Mouse (Mus musculus) lung, embryonic 15.5 days (tissue): ENCODE data around the gene Kxd1. TPM values are rescaled to one million over a fixed set of nuclear protein-coding genes. Genes with fewer than 3 reads are reported as not detected.

Experiments used
- ATAC-seq: fragments of 200-750 bp; cut with Nextera tagmentation; 2 replicates; pipeline ENCODE4 v1.8.0; 2017; ENCODE audit warnings: moderate number of reproducible peaks, borderline replicate concordance; ENCODE audit not compliant: low FRiP score, low TSS enrichment; ENCODE audit errors: extremely low read depth
- H3K27ac ChIP-seq: fragments of 300-500 bp; sonication (generic); 2 replicates; pipeline ENCODE4 v1.5.1; 2015; ENCODE audit warnings: moderate library complexity, mild to moderate bottlenecking, inconsistent platforms
- H3K27me3 ChIP-seq: fragments of 300-500 bp; sonication (generic); 2 replicates; pipeline ENCODE4 v1.6.1; 2015; ENCODE audit warnings: inconsistent platforms
- H3K36me3 ChIP-seq: fragments of 300-500 bp; sonication (generic); 2 replicates; pipeline ENCODE4 v1.6.1; 2015; ENCODE audit warnings: inconsistent platforms
- H3K4me1 ChIP-seq: fragments of 300-500 bp; sonication (generic); 2 replicates; pipeline ENCODE4 v1.6.1; 2015; ENCODE audit warnings: inconsistent platforms
- H3K4me2 ChIP-seq: fragments of 300-500 bp; sonication (generic); 2 replicates; pipeline ENCODE4 v1.6.1; 2015; ENCODE audit warnings: inconsistent platforms, mild to moderate bottlenecking, moderate library complexity
- H3K4me3 ChIP-seq: fragments of 300-500 bp; sonication (generic); 2 replicates; pipeline ENCODE4 v1.5.1; 2015; ENCODE audit warnings: mild to moderate bottlenecking, inconsistent platforms
- H3K9ac ChIP-seq: fragments of 300-500 bp; sonication (generic); 2 replicates; pipeline ENCODE4 v1.6.1; 2015; ENCODE audit warnings: inconsistent platforms
- H3K9me3 ChIP-seq: fragments of 300-500 bp; sonication (generic); 2 replicates; pipeline ENCODE4 v1.6.1; 2016; ENCODE audit warnings: inconsistent platforms
- WGBS: fragments of 180-500 bp; shearing (Covaris S2); methylation state at CpG from one replicate; pipeline ENCODE4 v1.1.7; 2015; 5-methylcytosine and 5-hydroxymethylcytosine counted together
- polyA plus RNA-seq: library from polyadenylated mRNA; unstranded; fragments of >200 nt; fragmentation: Nextera tagmentation; extraction: Ambion mirVana; gene quantifications from 2 replicates; pipeline ENCODE4 v1.2.1, GENCODE M21; 2015

Kxd1 gene
- polyA plus RNA-seq, 1 experiment from 2014 or later, result 54.4 TPM

DNA sequence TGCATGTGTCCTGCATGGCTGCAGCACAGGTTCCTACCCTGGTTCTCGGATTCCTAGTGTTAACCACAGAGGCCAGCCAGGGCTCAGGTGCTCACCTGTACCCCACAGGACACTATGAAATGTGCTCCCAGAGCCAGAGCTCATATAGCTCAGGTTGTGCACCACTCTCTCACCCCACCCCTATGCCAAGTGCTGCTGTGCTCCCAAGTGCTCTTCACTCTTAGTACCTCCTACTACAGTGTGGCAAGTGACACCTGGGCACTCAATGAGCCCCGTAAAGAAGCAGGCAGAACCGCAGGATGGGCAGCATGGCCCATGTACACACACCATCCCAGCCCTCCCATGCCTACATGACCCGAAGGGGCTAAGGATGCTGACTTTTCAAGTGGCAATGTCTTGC is 59.0 kb downstream of the Kxd1 start:
- peak; percentile 47 for ATAC-seq
- peak overlapping the region; percentile 43; the same call in 1 of the 2 replicates for H3K27ac ChIP-seq
- peaks cover 42% of the 10 kb centered on the region for H3K4me1 ChIP-seq
- 62% methylated on average over 4 of the region's 4 CpGs for WGBS
- H3K27me3 ChIP-seq, result no peaks in the 10 kb centered on the region
- peaks cover 6% of the 10 kb centered on the region; the same call in 1 of the 2 replicates for H3K36me3 ChIP-seq
- H3K9me3 ChIP-seq, result no peaks in the 10 kb centered on the region
- H3K9ac ChIP-seq, result no peak overlapping the region
- no peak overlapping the region for H3K4me3 ChIP-seq
- no peak overlapping the region for H3K4me2 ChIP-seq

DNA sequence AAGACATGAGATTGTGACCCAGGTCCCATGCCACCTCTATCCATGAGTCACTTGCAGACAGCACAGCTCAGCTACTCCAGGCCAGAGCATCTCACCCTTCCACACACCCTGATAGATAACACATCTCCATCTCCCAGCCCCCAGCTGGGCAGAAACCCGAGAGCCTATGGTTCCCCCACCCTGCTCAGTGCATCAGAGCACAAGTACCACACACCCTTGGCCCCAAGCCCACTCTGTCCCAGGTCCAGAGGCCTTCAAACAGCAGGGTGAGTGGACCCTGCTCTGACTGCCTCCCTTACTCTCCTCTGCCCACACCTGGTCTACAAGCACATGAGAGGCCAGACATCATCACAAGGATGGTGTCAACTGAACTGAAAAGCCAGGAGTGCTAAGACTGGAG is 59.8 kb downstream of the Kxd1 start:
- 43% methylated on average over 1 of the region's 1 CpGs for WGBS
- Histone ChIP-seq H3K9me3 (no peaks in the 10 kb centered on the region), H3K4me2 (no peak overlapping the region), H3K27me3 (no peaks in the 10 kb centered on the region), H3K36me3 (peaks cover 6% of the 10 kb centered on the region; the same call in 1 of the 2 replicates), H3K9ac (no peak overlapping the region), H3K4me3 (no peak overlapping the region), H3K4me1 (peaks cover 42% of the 10 kb centered on the region), H3K27ac (no peak overlapping the region)
- ATAC-seq, result no peak

DNA sequence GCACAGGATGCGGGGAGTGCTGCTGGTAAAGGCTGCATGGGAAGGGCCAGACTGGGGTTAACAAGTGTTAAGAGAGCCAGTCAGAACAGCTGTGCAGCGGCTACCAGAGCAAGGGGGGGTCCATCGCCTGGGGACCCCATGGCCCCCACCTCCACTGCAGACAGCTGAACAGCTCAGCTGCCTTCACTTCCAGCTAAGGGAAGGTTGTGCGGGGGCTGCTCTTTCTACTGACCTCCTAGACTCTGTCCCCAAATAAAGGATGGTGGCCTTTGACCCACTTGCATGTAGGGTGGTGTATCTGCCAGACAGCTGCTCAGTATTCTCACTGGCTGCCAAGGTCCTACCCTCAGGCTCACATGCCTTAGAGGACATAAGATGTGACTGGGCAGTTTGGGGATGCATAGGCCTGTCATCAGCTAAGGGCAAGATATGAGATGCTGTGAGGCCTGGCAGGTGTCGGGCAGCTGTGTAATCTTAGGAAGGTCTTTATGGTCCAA is 60.5 kb downstream of the Kxd1 start:
- Histone ChIP-seq H3K27ac (no peak overlapping the region), H3K9me3 (no peaks in the 10 kb centered on the region), H3K4me2 (no peak overlapping the region), H3K4me1 (peaks cover 42% of the 10 kb centered on the region), H3K27me3 (no peaks in the 10 kb centered on the region), H3K36me3 (peaks cover 6% of the 10 kb centered on the region; the same call in 1 of the 2 replicates), H3K4me3 (no peak overlapping the region), H3K9ac (no peak overlapping the region)
- WGBS, result 73% methylated on average over 5 of the region's 5 CpGs
- ATAC-seq, result no peak

DNA sequence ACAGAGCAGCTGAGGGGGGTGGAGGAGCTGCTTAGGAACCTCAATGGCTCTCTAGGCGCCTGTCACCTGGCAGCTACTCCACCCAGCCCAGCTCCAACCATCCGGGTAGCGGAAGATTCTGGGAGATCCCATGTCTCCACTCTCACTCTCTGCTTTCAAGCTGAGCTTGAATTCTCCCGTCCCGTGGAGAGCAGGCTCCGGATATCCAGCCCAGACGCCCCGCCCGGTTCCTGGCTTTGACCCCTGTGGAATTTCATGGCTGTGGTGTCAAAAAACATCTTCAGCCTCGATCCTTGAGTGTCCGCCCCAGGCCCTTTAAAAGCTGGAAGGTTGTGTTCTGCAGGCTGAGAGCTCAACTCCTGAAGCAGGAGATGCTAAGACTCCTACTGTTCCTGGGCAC is 61.0 kb downstream of the Kxd1 start:
- Histone ChIP-seq H3K4me2 (no peak overlapping the region), H3K4me1 (peaks cover 42% of the 10 kb centered on the region), H3K4me3 (no peak overlapping the region), H3K36me3 (peaks cover 6% of the 10 kb centered on the region; the same call in 1 of the 2 replicates), H3K9ac (no peak overlapping the region), H3K9me3 (no peaks in the 10 kb centered on the region), H3K27me3 (no peaks in the 10 kb centered on the region), H3K27ac (no peak overlapping the region)
- 40% methylated on average over 11 of the region's 11 CpGs for WGBS
- no peak for ATAC-seq

DNA sequence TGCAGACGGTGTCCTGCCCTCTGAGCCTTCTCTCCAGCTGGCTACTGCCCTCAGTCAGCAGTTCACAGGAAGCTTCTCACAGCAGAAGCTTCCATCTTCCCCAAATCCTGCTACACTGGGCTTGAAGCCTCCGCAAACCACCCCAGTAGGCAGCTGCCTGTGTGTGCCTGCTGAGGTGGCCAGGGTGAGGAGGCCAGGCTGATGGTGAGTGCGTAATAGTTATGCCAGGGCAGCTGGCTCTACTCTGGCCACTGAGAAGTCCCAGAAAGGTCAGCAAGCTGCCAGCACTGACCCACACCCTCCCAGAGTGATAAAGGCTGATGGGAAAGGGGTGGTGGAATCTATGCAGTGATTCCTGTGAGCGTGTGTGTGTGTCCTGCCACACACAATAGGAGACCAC is 61.5 kb downstream of the Kxd1 start:
- peaks cover 6% of the 10 kb centered on the region; the same call in 1 of the 2 replicates for H3K36me3 ChIP-seq
- H3K4me3 ChIP-seq, result no peak overlapping the region
- H3K4me2 ChIP-seq, result no peak overlapping the region
- 77% methylated on average over 4 of the region's 4 CpGs for WGBS
- no peak for ATAC-seq
- no peaks in the 10 kb centered on the region for H3K9me3 ChIP-seq
- no peaks in the 10 kb centered on the region for H3K27me3 ChIP-seq
- no peak overlapping the region for H3K27ac ChIP-seq
- H3K9ac ChIP-seq, result no peak overlapping the region
- H3K4me1 ChIP-seq, result peaks cover 42% of the 10 kb centered on the region

DNA sequence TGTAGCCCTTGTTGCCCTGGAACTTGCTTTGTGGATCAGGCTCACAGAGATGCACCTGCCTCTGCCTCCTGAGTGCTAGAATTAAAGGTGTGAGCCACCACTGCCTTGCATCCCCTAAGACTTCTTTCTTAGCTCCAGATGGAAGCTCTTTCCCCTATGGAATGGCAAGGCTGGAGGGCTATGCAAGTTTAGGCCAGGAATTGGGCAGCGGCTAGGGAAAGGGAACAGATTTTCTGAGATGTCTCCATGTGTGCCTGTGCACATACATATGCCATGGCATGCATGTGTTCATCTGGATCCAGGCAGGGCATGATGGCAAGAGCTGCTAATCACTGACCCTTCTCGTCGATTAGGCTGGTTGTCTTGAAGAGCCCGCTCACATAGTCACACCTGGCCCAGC is 62.1 kb downstream of the Kxd1 start:
- Histone ChIP-seq H3K4me2 (no peak overlapping the region), H3K27me3 (no peaks in the 10 kb centered on the region), H3K36me3 (peaks cover 6% of the 10 kb centered on the region; the same call in 1 of the 2 replicates), H3K4me3 (no peak overlapping the region), H3K4me1 (peaks cover 42% of the 10 kb centered on the region), H3K9me3 (no peaks in the 10 kb centered on the region), H3K9ac (no peak overlapping the region), H3K27ac (no peak overlapping the region)
- 93% methylated on average over 4 of the region's 4 CpGs for WGBS
- ATAC-seq, result no peak

DNA sequence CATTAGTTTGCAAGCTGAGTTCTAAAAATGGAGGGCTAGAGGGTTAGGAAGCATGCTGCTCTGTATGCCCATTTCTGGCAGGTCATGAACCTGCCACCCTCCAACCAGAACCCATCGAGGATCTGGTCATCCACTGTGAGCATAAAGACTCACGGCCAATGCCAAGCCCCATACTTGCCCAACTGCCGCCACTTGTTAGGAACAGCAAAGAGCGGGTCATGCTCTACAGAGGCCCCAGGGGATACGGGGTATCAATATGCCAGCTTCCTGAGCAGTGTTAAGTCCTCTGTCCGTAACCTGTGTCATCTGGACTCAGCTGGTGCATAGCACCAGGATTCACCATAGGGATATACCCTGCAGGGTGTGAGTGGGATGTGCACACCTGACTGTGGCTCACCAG is 63.6 kb downstream of the Kxd1 start:
- no peak overlapping the region for H3K9ac ChIP-seq
- no peak overlapping the region for H3K27ac ChIP-seq
- ATAC-seq, result no peak
- no peaks in the 10 kb centered on the region for H3K9me3 ChIP-seq
- no peak overlapping the region for H3K4me2 ChIP-seq
- 89% methylated on average over 6 of the region's 6 CpGs for WGBS
- no peaks in the 10 kb centered on the region for H3K27me3 ChIP-seq
- peaks cover 30% of the 10 kb centered on the region for H3K4me1 ChIP-seq
- H3K4me3 ChIP-seq, result no peak overlapping the region
- H3K36me3 ChIP-seq, result peaks cover 12% of the 10 kb centered on the region; the same call in 1 of the 2 replicates

DNA sequence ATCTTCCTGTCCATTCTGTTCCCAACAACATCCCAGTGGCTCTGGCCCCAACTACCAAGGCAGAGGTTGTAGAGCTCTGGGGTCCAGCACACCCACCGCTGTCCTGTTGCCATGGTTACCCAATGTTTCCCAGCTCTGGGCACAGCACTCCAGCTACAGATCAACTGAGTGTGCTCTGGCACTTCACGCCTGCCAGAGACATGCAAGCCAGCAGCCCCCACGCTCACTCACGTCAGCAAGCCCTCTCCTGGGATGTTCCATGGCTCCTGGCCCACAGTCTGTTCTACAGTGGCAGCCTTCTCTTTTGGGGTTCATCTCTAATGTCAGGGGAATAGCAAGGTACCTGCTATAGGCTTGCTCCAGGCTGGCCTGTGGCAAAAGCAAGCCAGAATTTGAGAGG is 64.5 kb downstream of the Kxd1 start:
- H3K4me2 ChIP-seq, result no peak overlapping the region
- no peaks in the 10 kb centered on the region for H3K9me3 ChIP-seq
- no peak overlapping the region for H3K9ac ChIP-seq
- 73% methylated on average over 4 of the region's 4 CpGs for WGBS
- H3K27me3 ChIP-seq, result no peaks in the 10 kb centered on the region
- peaks cover 21% of the 10 kb centered on the region for H3K4me1 ChIP-seq
- no peak for ATAC-seq
- H3K36me3 ChIP-seq, result peaks cover 12% of the 10 kb centered on the region; the same call in 1 of the 2 replicates
- no peak overlapping the region for H3K27ac ChIP-seq
- H3K4me3 ChIP-seq, result no peak overlapping the region

DNA sequence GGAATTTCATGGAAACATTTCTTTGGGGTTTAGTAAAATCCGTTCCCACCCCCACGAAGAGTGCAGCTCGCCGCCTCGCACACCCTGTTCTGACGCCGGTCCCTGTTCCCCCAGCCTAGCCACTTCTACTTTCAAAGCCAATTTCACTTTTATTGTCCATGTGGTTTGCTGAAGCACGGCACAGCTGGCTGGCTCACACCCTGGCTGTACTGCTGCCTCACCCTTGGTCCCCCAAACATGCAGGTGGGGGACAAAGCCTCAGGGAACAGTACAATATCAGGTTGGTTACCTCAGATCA is 65.3 kb downstream of the Kxd1 start:
- 0 out of 2 replicates have a peak overlapping the region, but pooled peaks have one; percentile 16 for H3K9ac ChIP-seq
- peaks cover 13% of the 10 kb centered on the region for H3K4me1 ChIP-seq
- H3K27ac ChIP-seq, result no peak overlapping the region
- no peak overlapping the region for H3K4me3 ChIP-seq
- 91% methylated on average over 8 of the region's 8 CpGs for WGBS
- no peaks in the 10 kb centered on the region for H3K9me3 ChIP-seq
- ATAC-seq, result no peak
- peaks cover 12% of the 10 kb centered on the region; the same call in 1 of the 2 replicates for H3K36me3 ChIP-seq
- no peak overlapping the region for H3K4me2 ChIP-seq
- H3K27me3 ChIP-seq, result no peaks in the 10 kb centered on the region

DNA sequence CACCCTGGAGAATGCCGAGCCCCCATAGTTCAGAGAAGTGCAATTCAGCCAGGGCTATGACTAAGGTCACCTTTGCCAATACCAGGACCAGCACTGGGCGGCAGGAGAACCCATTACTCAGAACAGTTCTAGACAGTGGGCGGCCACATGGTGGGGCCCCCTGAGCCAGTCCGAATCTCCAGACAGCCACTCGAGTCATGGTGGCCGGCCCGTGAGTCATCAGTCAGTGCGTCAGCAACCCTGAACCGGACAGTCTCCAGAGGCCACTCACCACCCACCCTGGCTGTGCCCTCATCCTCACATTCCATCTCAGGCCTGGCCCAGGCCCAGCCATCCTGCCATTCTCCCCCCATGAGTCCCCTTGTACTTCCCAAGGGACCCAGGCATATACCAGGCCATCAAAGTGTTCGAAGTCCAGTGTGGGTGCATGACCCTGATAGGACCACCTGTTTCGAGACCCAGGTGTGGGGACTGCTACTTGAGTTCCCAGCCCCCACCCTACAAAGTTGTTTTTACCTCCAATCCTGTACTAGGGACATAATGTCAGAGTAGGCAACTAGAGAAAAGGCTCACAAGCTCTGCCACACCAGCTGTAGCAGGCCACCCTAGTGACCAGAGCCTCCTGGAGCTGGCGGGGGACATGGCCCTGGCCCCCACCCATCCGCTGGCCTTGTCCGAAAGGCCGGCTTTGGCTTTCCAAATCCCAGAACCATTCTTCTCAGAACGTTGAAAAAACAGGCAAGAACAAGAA is 65.8 kb downstream of the Kxd1 start:
- H3K27ac ChIP-seq, result no peak overlapping the region
- H3K4me2 ChIP-seq, result no peak overlapping the region
- no peak overlapping the region for H3K9ac ChIP-seq
- no peaks in the 10 kb centered on the region for H3K27me3 ChIP-seq
- peaks cover 12% of the 10 kb centered on the region; the same call in 1 of the 2 replicates for H3K36me3 ChIP-seq
- peaks cover 8% of the 10 kb centered on the region for H3K4me1 ChIP-seq
- 85% methylated on average over 16 of the region's 16 CpGs for WGBS
- no peaks in the 10 kb centered on the region for H3K9me3 ChIP-seq
- H3K4me3 ChIP-seq, result no peak overlapping the region
- no peak for ATAC-seq

DNA sequence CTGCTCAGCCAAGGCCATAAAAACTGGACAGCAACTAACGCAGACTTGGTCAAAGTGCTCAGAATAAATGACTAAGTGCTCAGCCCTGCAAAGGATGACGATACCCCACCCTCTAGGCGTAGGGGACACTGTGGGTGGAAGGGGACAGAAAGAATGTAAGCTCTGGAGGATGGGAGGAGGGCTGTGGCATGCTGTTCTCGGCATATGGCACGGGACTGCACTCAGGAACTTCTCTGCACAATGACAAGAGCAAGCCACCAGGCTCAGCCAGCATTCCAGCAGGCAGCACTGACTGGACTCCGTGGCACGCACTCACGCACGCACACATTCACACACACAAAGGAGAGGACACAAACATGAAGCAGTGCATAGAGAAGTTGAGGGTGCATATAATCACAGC is 67.2 kb downstream of the Kxd1 start:
- no peaks in the 10 kb centered on the region for H3K9me3 ChIP-seq
- H3K27me3 ChIP-seq, result no peaks in the 10 kb centered on the region
- H3K36me3 ChIP-seq, result peaks cover 6% of the 10 kb centered on the region; the same call in 1 of the 2 replicates
- H3K4me2 ChIP-seq, result no peak overlapping the region
- no peak overlapping the region for H3K9ac ChIP-seq
- H3K4me3 ChIP-seq, result no peak overlapping the region
- H3K4me1 ChIP-seq, result no peaks in the 10 kb centered on the region
- ATAC-seq, result no peak
- no peak overlapping the region for H3K27ac ChIP-seq
- WGBS, result 67% methylated on average over 9 of the region's 9 CpGs

DNA sequence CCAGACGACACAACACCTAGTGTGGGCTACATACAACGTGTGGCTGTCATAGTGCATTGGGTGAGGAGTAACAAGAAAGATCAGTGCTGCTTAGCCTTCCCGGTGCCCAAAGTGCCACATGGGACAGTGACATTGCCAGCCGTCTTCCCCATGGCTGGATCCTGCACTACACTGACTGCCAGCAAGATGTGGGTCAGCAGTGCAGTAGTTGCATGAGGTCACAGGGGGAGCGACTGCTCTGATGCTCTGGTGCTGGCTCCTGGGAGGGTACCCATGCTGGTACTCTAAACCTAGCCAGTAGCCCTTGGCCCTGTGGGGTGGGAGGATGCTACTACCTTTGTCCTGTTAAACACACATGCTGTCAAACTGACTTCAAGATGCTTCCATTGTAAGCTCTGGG is 67.6 kb downstream of the Kxd1 start:
- 86% methylated on average over 5 of the region's 5 CpGs for WGBS
- Histone ChIP-seq H3K4me2 (no peak overlapping the region), H3K9ac (no peak overlapping the region), H3K4me1 (no peaks in the 10 kb centered on the region), H3K9me3 (no peaks in the 10 kb centered on the region), H3K36me3 (0 out of 2 replicates have a peak, but pooled peaks cover 6% of the 10 kb centered on the region), H3K4me3 (no peak overlapping the region), H3K27ac (no peak overlapping the region), H3K27me3 (no peaks in the 10 kb centered on the region)
- no peak for ATAC-seq
